Mouse (Mus musculus): ENCODE measurements around the gene Ddt. TPM values are rescaled to one million over a fixed set of nuclear protein-coding genes. Genes with fewer than 3 reads are reported as not detected.
A peak's percentile ranks its signal among the peaks of the same experiment; 100 is the strongest.
"Not testable (repeated sequence)": the region's sequence is repeated elsewhere in the genome, so short reads cannot be mapped to it uniquely, and the experiment has no call there.

Ddt gene
- polyA plus RNA-seq, 1 experiment from 2014 or later: 132 TPM

DNA sequence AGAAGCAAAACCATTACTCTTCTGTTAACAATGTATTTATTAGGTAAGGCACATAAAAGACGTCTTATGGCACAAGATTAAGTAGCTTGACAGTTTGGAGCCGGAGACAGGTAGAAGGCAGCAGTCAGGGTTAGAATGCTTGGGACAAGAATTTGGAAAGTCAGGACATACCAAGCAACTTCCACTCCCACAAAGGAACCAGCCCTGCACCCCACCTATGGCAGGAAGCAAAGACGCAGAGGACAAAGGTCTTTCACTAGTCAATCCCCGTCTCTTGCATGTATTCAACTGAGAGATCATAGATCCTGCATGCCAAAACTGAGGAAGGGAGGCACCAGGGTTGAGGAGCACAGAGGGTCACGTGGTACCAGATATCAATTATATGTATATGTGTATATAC lies 888 bp upstream of the Ddt start:
- no peak for DNase-seq (ENCODE audit: low spot score)

DNA sequence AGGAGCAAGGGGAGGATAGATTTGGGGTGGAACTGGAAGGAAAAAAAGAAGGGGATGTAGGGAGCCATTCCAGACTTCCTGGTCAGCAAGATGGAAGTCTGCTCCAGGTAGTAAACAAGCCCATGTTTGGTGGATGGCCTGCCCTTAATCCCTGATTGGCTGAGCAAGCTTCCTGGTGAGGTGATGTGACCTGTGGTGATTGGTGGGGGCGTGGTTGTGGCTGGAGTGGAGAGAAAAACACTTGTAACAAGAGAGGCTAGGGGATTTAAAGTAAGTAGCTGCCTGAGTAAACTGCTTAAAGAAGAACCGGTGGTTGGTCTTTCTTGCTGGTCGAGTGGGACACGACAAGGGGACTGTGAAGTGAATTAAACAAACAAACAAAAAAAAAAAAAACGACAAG lies 5.5 kb downstream of the Ddt start:
- not testable (repeated sequence) for DNase-seq (ENCODE audit: low spot score)

- no peak for DNase-seq (ENCODE audit: low spot score)
Observed at GRCm38 (mm10) chr10:75766856-75767255, 6.4 kb downstream of the Ddt start.

DNA sequence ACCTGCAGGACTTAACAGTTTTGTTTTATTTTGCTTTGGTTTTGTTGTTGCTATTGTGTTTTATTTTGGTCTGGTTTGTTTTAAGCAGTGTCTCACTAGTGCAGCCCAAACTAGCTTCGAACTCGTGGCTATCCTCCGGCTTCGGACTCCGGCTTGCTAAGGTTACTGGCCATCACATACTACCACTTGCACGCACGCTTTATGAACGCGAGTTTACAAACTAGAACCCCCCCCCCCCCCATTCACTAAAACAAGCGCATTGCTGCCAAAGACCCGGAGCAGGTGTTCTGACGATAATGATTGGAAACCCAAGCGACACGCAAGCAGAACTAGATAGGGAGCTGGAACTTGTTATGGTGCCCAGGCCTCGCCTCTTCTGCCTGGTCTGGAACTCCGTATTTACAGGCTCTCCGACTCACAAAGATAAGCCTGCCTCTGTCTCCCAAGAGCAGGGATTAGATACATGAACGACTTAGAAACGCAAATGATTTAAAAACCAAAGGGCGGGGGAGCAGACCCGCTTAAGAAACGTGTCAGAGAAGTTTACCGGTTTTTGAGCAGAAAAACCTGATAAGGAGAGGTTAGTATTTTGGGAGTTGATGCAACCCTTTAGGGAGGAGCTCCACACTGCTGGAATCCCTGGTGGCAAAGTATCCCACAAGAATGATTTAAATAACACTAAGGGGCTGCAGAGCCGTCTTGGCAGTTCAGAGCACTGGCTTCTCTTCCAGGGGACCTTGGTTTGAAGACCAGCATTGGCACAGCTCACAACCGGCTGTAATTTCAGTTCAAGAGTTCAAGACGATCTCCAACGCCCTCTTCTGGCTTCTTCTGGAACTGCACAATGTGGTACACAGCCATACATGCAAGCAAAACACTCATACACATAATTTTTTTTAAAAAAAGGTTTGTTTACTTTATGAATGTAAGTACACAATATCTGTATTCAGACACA lies 8.4 kb downstream of the Ddt start:
- peak; percentile 92 for DNase-seq (ENCODE audit: low spot score)

- DNase-seq (ENCODE audit: low spot score): peak; percentile 99
Observed at GRCm38 (mm10) chr10:75763682-75764518, 9.3 kb downstream of the Ddt start, which contains the start of gene Cabin1. Gene Cabin1, minus strand, starts transcription at chr10:75764341.

GRCm38 (mm10) chr10:75762413-75762812 lies 10.8 kb downstream of the Ddt start:
- no peak for DNase-seq (ENCODE audit: low spot score)

DNA sequence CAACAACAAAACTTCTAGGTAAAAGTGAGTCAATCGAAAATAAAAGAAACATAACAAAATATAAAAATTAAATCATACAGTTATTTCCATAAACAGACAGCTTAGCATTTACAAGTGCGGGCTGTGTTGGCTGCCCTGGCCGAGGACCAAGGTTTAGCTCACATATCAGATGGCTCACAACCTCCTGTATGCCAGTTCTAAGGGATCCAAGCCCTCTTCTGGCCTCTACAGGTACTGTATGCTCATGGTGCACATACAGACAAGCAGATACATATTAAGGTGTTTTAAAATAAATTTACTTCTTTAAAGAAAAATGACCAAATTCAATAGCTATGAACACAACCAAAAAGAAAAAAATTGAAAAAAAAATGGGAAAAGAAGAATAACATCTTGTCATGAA lies 12.9 kb downstream of the Ddt start:
- no peak for DNase-seq (ENCODE audit: low spot score)

- DNase-seq (ENCODE audit: low spot score): no peak
Observed at GRCm38 (mm10) chr10:75756719-75757118, 16.5 kb downstream of the Ddt start.

GRCm38 (mm10) chr10:75744017-75744416 lies 29.2 kb downstream of the Ddt start:
- DNase-seq (ENCODE audit: low spot score): peak; percentile 84

DNA sequence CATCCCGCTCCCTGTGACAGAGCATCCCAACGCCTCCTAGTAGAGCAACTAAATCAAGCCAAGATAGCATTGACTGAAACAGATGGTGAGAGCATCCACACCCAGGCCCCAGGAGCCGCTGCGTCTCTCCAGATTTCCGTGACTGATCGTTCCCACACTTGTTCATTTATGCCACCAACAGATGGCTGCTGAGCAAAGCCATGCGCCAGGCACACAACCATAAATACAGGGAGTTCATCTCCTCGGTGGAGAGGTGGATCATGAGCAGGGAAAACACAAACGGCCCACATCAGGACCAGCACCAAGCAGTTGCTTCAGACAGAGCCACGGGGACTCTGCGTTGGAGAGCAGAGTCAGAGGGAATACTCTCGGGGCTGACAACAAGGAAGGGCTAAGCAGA lies 29.8 kb downstream of the Ddt start:
- no peak for DNase-seq (ENCODE audit: low spot score)

- no peak for DNase-seq (ENCODE audit: low spot score)
Observed at GRCm38 (mm10) chr10:75740866-75741265, 32.3 kb downstream of the Ddt start.

- no peak for DNase-seq (ENCODE audit: low spot score)
Observed at GRCm38 (mm10) chr10:75725449-75725848, 47.8 kb downstream of the Ddt start.

Other genes with a start within 250 kb of the Ddt start
- 0.41 and 0.86 TPM in 2 replicates for gene Lrrc75b, start 213.1 kb downstream of the Ddt start, polyA plus RNA-seq (2015; fragmentation: Nextera tagmentation; extraction: Ambion mirVana)
- 0.90 and 1.5 TPM in 2 replicates for gene Ggt1, start 211.8 kb downstream of the Ddt start, polyA plus RNA-seq (2015; fragmentation: Nextera tagmentation; extraction: Ambion mirVana)
- gene Ggt5, start 184.1 kb downstream of the Ddt start, polyA plus RNA-seq (2015; fragmentation: Nextera tagmentation; extraction: Ambion mirVana): 11.9 and 12.0 TPM in 2 replicates
- gene Susd2, start 129.4 kb downstream of the Ddt start, polyA plus RNA-seq (2015; fragmentation: Nextera tagmentation; extraction: Ambion mirVana): 1.9 and 2.9 TPM in 2 replicates
- gene Cabin1, start 9.1 kb downstream of the Ddt start, polyA plus RNA-seq (2015; fragmentation: Nextera tagmentation; extraction: Ambion mirVana): 21.3 and 26.1 TPM in 2 replicates
- gene Gm20441, start 7.5 kb upstream of the Ddt start, polyA plus RNA-seq (2015; fragmentation: Nextera tagmentation; extraction: Ambion mirVana): not detected in 2 replicates
- 9.9 and 10.1 TPM in 2 replicates for gene Gstt3, start 8.0 kb upstream of the Ddt start, polyA plus RNA-seq (2015; fragmentation: Nextera tagmentation; extraction: Ambion mirVana)
- 2.2 and 2.8 TPM in 2 replicates for gene Gstt1, start 25.2 kb upstream of the Ddt start, polyA plus RNA-seq (2015; fragmentation: Nextera tagmentation; extraction: Ambion mirVana)
- 0.14 and 0.18 TPM in 2 replicates for gene Gstt4, start 49.1 kb upstream of the Ddt start, polyA plus RNA-seq (2015; fragmentation: Nextera tagmentation; extraction: Ambion mirVana)
- gene Gstt2, start 64.0 kb upstream of the Ddt start, polyA plus RNA-seq (2015; fragmentation: Nextera tagmentation; extraction: Ambion mirVana): 77.5 and 78.6 TPM in 2 replicates
- 1,368 and 1,597 TPM in 2 replicates for gene Mif, start 86.8 kb upstream of the Ddt start, polyA plus RNA-seq (2015; fragmentation: Nextera tagmentation; extraction: Ambion mirVana)
- 1.1 and 1.2 TPM in 2 replicates for gene Derl3, start 120.0 kb upstream of the Ddt start, polyA plus RNA-seq (2015; fragmentation: Nextera tagmentation; extraction: Ambion mirVana)
- gene Smarcb1, start 148.2 kb upstream of the Ddt start, polyA plus RNA-seq (2015; fragmentation: Nextera tagmentation; extraction: Ambion mirVana): 138 and 140 TPM in 2 replicates
- 21.6 and 22.2 TPM in 2 replicates for gene Chchd10, start 159.7 kb upstream of the Ddt start, polyA plus RNA-seq (2015; fragmentation: Nextera tagmentation; extraction: Ambion mirVana)
- gene Mmp11, start 163.1 kb upstream of the Ddt start, polyA plus RNA-seq (2015; fragmentation: Nextera tagmentation; extraction: Ambion mirVana): 7.9 and 8.6 TPM in 2 replicates
- gene Gm867, start 167.3 kb upstream of the Ddt start, polyA plus RNA-seq (2015; fragmentation: Nextera tagmentation; extraction: Ambion mirVana): 0.39 and 0.46 TPM in 2 replicates
- 1.9 and 2.0 TPM in 2 replicates for gene Vpreb3, start 169.6 kb upstream of the Ddt start, polyA plus RNA-seq (2015; fragmentation: Nextera tagmentation; extraction: Ambion mirVana)
- gene Gm5134, start 181.1 kb upstream of the Ddt start, polyA plus RNA-seq (2015; fragmentation: Nextera tagmentation; extraction: Ambion mirVana): 0.94 and 1.3 TPM in 2 replicates

Measured in thymus, postnatal 0 days (tissue).